Mouse (Mus musculus) heart, embryonic 15.5 days (tissue): ENCODE results near the gene Gm45799. TPM values are rescaled to one million over a fixed set of nuclear protein-coding genes. Genes with fewer than 3 reads are reported as not detected.

Source experiments
- ATAC-seq: fragments of 200-750 bp; cut with Nextera tagmentation; replicated peaks from 2 replicates; pipeline ENCODE4 v1.8.0; 2017; ENCODE audit warnings: low read depth, moderate TSS enrichment; ENCODE audit not compliant: insufficient number of reproducible peaks, insufficient read depth, low FRiP score
- H3K27ac ChIP-seq: fragments of 300-500 bp; sonication (generic); 2 replicates; pipeline ENCODE4 v1.5.1; 2015; ENCODE audit warnings: mild to moderate bottlenecking, inconsistent platforms
- H3K27me3 ChIP-seq: fragments of 300-500 bp; sonication (generic); 2 replicates; pipeline ENCODE4 v1.6.1; 2015; ENCODE audit warnings: inconsistent platforms
- H3K36me3 ChIP-seq: fragments of 300-500 bp; sonication (generic); 2 replicates; pipeline ENCODE4 v1.6.1; 2015; ENCODE audit warnings: mild to moderate bottlenecking, inconsistent platforms
- H3K4me1 ChIP-seq: fragments of 300-500 bp; sonication (generic); replicated peaks from 2 replicates; pipeline ENCODE4 v1.6.1; 2015; ENCODE audit warnings: inconsistent platforms
- H3K4me2 ChIP-seq: fragments of 300-500 bp; sonication (generic); 2 replicates; pipeline ENCODE4 v1.6.1; 2015; ENCODE audit warnings: inconsistent platforms, mild to moderate bottlenecking, moderate library complexity
- H3K4me3 ChIP-seq: fragments of 300-500 bp; sonication (generic); 2 replicates; pipeline ENCODE4 v1.5.1; 2015; ENCODE audit warnings: mild to moderate bottlenecking, inconsistent platforms
- H3K9ac ChIP-seq: fragments of 300-500 bp; sonication (generic); 2 replicates; pipeline ENCODE4 v1.6.1; 2015; ENCODE audit warnings: mild to moderate bottlenecking, inconsistent platforms
- H3K9me3 ChIP-seq: fragments of 300-500 bp; sonication (generic); replicated peaks from 2 replicates; pipeline ENCODE4 v1.6.1; 2016; ENCODE audit warnings: inconsistent platforms
- WGBS: fragments of 180-500 bp; shearing (Covaris S2); methylation state at CpG from one replicate; pipeline ENCODE4 v1.1.7; 2015; ENCODE audit warnings: mixed read lengths; 5-methylcytosine and 5-hydroxymethylcytosine counted together
- polyA plus RNA-seq: library from polyadenylated mRNA; unstranded; fragments of >200 nt; fragmentation: Nextera tagmentation; extraction: Ambion mirVana; gene quantifications from 2 replicates; pipeline ENCODE4 v1.2.1, GENCODE M21; 2015

The Gm45799 gene
- polyA plus RNA-seq, 1 experiment from 2014 or later = 24.0 TPM

DNA sequence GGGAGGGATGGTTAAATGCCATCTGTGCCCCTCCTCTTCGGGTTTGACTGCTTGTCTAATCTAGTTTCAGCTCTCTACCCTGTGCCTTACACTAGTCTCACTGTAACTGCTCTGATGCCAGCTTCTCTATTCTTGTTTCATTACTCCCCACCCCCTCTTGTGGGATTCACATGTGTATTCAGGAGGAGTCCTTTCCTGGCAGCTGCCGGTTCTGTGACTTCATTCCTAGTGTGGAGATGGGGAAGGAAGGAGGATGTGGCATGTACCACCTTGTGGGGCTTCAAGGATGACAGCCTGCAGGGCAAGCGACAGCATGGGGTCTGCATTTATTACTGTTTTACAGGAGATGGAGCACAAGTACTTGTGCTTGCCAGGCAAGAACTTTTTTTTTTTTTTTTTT lies 1.6 kb downstream of the Gm45799 start:
- peak overlapping the region; percentile 71 for H3K4me3 ChIP-seq
- H3K27me3 ChIP-seq = no peaks in the 10 kb centered on the region
- ATAC-seq = no peak
- peaks cover 30% of the 10 kb centered on the region for H3K4me1 ChIP-seq
- H3K27ac ChIP-seq = peak overlapping the region; percentile 91
- peak overlapping the region; percentile 88 for H3K4me2 ChIP-seq
- 0 out of 2 replicates have a peak overlapping the region, but pooled peaks have one; percentile 78 for H3K9ac ChIP-seq
- 61% methylated on average over 3 of the region's 3 CpGs for WGBS
- H3K36me3 ChIP-seq = peaks cover 22% of the 10 kb centered on the region
- no peaks in the 10 kb centered on the region for H3K9me3 ChIP-seq

GRCm38 (mm10) chr7:105650639-105651435 lies 10.5 kb downstream of the Gm45799 start, which contains the start of gene Dnhd1:
Gene Dnhd1, plus strand, starts transcription at chr7:105650827.
- H3K9ac ChIP-seq = peak within 1 kb of the TSS; percentile 45
- ATAC-seq = peak; percentile 92
- H3K27me3 ChIP-seq = no peaks in the 10 kb centered on the region
- H3K4me2 ChIP-seq = peak within 1 kb of the TSS; percentile 85
- peak within 1 kb of the TSS; percentile 52 for H3K4me3 ChIP-seq
- H3K4me1 ChIP-seq = peaks cover 4% of the 10 kb centered on the region
- WGBS = 4% methylated on average over 17 of the region's 17 CpGs
- peak within 1 kb of the TSS; percentile 73 for H3K27ac ChIP-seq
- H3K9me3 ChIP-seq = no peaks in the 10 kb centered on the region
- H3K36me3 ChIP-seq = no peaks in the 10 kb centered on the region

DNA sequence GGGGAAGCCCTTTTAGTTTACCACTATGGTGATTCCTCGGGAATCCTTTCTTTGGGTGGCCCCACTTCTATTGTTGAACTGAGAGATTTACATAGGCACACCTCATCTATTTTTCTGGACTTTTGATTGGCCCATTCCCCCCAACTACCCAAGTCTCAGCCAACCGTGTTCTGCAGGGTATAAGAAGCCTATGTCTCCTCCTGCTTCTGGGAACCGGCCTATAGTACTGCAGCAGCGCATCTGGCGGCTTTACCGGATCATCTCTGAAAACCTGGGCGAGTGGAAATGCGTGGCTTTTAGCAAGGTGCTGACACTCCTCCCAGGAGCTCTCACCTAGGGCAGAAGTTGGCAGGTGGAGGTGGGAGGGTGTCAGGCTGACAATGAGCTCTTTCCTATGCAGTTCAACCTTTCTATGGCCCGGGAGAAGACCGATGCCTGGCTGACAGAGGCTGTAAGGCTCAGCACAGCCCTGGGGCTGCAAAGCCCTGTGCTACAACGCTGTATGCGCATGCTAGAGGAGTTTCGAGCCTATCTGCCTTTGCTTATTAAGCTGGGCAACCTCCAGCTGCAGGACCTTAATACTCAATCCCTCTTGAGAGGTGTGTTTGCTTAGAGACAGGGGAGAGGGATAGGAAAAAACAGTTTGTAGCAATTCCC lies 45.3 kb downstream of the Gm45799 start:
- H3K9me3 ChIP-seq = no peaks in the 10 kb centered on the region
- 19% methylated on average over 13 of the region's 13 CpGs for WGBS
- H3K36me3 ChIP-seq = no peaks in the 10 kb centered on the region
- no peaks in the 10 kb centered on the region for H3K4me1 ChIP-seq
- H3K4me2 ChIP-seq = no peak overlapping the region
- H3K4me3 ChIP-seq = no peak overlapping the region
- H3K9ac ChIP-seq = no peak overlapping the region
- no peak for ATAC-seq
- H3K27ac ChIP-seq = no peak overlapping the region
- no peaks in the 10 kb centered on the region for H3K27me3 ChIP-seq

GRCm38 (mm10) chr7:105690875-105691274 lies 50.5 kb downstream of the Gm45799 start:
- Histone ChIP-seq H3K4me3 (no peak overlapping the region), H3K4me2 (no peak overlapping the region), H3K9ac (no peak overlapping the region), H3K27me3 (no peaks in the 10 kb centered on the region), H3K4me1 (no peaks in the 10 kb centered on the region), H3K9me3 (no peaks in the 10 kb centered on the region), H3K36me3 (no peaks in the 10 kb centered on the region), H3K27ac (no peak overlapping the region)
- WGBS = 71% methylated on average over 1 of the region's 1 CpGs
- ATAC-seq = no peak

DNA sequence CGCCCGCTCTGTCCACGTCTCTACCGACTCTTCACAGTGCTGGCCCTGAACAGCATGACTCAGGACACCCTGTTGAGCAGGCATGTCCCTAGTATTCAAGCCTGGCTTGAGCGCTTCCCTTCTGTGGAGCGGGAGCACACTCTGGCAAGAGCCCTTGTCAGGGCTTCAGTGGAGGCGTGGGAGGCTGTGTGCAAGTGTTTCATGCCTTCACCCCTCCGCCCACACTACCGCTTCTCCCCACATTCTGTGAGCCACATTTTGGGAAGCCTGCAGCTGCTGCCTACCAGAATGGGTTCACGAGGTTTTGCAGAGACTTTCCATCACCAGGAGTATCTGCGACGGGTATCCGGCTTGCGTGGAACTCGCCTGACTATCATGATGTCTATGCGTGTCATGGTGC lies 62.8 kb downstream of the Gm45799 start:
- Histone ChIP-seq H3K9ac (no peak overlapping the region), H3K27me3 (no peaks in the 10 kb centered on the region), H3K9me3 (no peaks in the 10 kb centered on the region), H3K4me3 (no peak overlapping the region), H3K4me2 (no peak overlapping the region), H3K4me1 (no peaks in the 10 kb centered on the region), H3K36me3 (no peaks in the 10 kb centered on the region), H3K27ac (no peak overlapping the region)
- no peak for ATAC-seq
- WGBS = 76% methylated on average over 16 of the region's 16 CpGs

- Histone ChIP-seq H3K4me1 (no peaks in the 10 kb centered on the region), H3K27ac (no peak overlapping the region), H3K27me3 (no peaks in the 10 kb centered on the region), H3K9me3 (no peaks in the 10 kb centered on the region), H3K4me3 (no peak overlapping the region), H3K36me3 (no peaks in the 10 kb centered on the region), H3K4me2 (no peak overlapping the region), H3K9ac (no peak overlapping the region)
- WGBS = 79% methylated on average over 4 of the region's 4 CpGs
- ATAC-seq = no peak
These were observed 63.5 kb downstream of the Gm45799 start for GRCm38 (mm10) chr7:105703816-105704215.

GRCm38 (mm10) chr7:105708733-105709132 lies 68.4 kb downstream of the Gm45799 start:
- 76% methylated on average over 5 of the region's 5 CpGs for WGBS
- no peak overlapping the region for H3K4me2 ChIP-seq
- ATAC-seq = no peak
- H3K4me3 ChIP-seq = no peak overlapping the region
- no peaks in the 10 kb centered on the region for H3K27me3 ChIP-seq
- H3K36me3 ChIP-seq = no peaks in the 10 kb centered on the region
- H3K4me1 ChIP-seq = no peaks in the 10 kb centered on the region
- no peak overlapping the region for H3K27ac ChIP-seq
- H3K9ac ChIP-seq = no peak overlapping the region
- no peaks in the 10 kb centered on the region for H3K9me3 ChIP-seq

DNA sequence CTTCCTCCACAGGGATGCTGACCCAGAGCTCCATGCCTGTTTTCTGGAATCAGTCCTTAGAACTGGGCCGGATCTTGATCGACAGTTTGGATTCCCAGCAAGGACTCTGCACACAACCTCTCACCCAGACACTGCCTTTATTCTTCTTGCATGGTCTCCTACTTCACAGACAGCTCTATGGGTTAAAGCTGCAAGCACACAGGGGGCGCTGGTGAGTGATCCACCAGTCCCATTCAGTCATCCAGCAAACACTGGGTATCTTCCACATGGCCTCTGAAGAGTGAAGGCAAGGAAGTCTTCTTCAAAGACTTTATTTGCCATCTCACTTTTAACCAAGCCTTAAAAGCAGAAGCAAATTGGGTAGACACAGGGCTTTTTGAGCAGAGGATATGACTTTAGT lies 75.0 kb downstream of the Gm45799 start:
- Histone ChIP-seq H3K9me3 (no peaks in the 10 kb centered on the region), H3K36me3 (no peaks in the 10 kb centered on the region), H3K27me3 (no peaks in the 10 kb centered on the region), H3K4me1 (no peaks in the 10 kb centered on the region), H3K4me3 (no peak overlapping the region), H3K4me2 (no peak overlapping the region), H3K27ac (no peak overlapping the region), H3K9ac (no peak overlapping the region)
- 58% methylated on average over 3 of the region's 3 CpGs for WGBS
- no peak for ATAC-seq

DNA sequence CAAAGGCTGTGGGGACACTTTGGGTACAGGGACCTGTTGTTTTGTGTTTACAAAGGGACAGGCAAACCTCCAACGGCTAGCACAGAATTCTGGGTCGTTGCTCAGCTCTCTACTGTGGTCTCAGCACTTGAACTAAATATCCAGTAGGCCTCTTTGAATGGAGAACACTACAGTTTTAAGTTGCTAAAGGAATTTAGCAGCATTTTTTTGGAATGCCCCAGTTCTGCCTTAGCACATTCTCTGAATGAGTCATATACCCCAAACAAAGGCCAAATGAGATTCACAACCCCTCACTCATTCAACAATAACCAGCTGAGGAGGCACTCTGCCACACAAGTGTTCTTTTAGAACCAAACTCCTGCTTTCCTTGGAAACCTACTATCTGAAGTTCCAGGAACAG lies 81.6 kb downstream of the Gm45799 start:
- no peaks in the 10 kb centered on the region for H3K9me3 ChIP-seq
- H3K27me3 ChIP-seq = no peaks in the 10 kb centered on the region
- no peak overlapping the region for H3K4me2 ChIP-seq
- WGBS = 81% methylated on average over 2 of the region's 2 CpGs
- H3K27ac ChIP-seq = no peak overlapping the region
- no peaks in the 10 kb centered on the region for H3K4me1 ChIP-seq
- no peaks in the 10 kb centered on the region for H3K36me3 ChIP-seq
- H3K9ac ChIP-seq = no peak overlapping the region
- ATAC-seq = no peak
- H3K4me3 ChIP-seq = no peak overlapping the region

GRCm38 (mm10) chr7:105726144-105726979 lies 86.0 kb downstream of the Gm45799 start:
- Histone ChIP-seq H3K9ac (no peak overlapping the region), H3K4me3 (no peak overlapping the region), H3K9me3 (no peaks in the 10 kb centered on the region), H3K36me3 (peaks cover 19% of the 10 kb centered on the region; the same call in 1 of the 2 replicates), H3K27ac (no peak overlapping the region), H3K27me3 (no peaks in the 10 kb centered on the region), H3K4me2 (no peak overlapping the region), H3K4me1 (no peaks in the 10 kb centered on the region)
- WGBS = 76% methylated on average over 4 of the region's 4 CpGs
- peak; percentile 76; the same call in 1 of the 2 replicates for ATAC-seq

- H3K27ac ChIP-seq = no peak overlapping the region
- no peak overlapping the region for H3K9ac ChIP-seq
- H3K4me1 ChIP-seq = no peaks in the 10 kb centered on the region
- ATAC-seq = no peak
- no peak overlapping the region for H3K4me2 ChIP-seq
- H3K9me3 ChIP-seq = no peaks in the 10 kb centered on the region
- H3K4me3 ChIP-seq = no peak overlapping the region
- H3K36me3 ChIP-seq = peaks cover 25% of the 10 kb centered on the region
- 91% methylated on average over 4 of the region's 4 CpGs for WGBS
- H3K27me3 ChIP-seq = no peaks in the 10 kb centered on the region
These were observed 86.6 kb downstream of the Gm45799 start for GRCm38 (mm10) chr7:105726980-105727325.
